Mouse (Mus musculus) CH12.LX (cell line): Measurements from ENCODE around the gene Ly6g5b. TPM values are rescaled to one million over a fixed set of nuclear protein-coding genes. Genes with fewer than 3 reads are reported as not detected.

Experiments used
- DNase-seq: peaks from one replicate; pipeline ENCODE4 v3.0.0-alpha.2; 2013; ENCODE audit errors: extremely low read depth
- H3K27ac ChIP-seq: 2 replicates; pipeline ENCODE4 v1.5.1; 2012; ENCODE audit warnings: low read depth, mild to moderate bottlenecking, control low read depth, moderate library complexity; ENCODE audit not compliant: insufficient read depth
- H3K27me3 ChIP-seq: replicated peaks from 2 replicates; pipeline ENCODE3; 2012; ENCODE audit warnings: inconsistent platforms
- H3K36me3 ChIP-seq, 2 experiments: replicated peaks in 1 of 2; 2 replicates each; pipeline versions ENCODE3 to v1.6.1; 2012; ENCODE audit warnings: inconsistent platforms in 1 of 2, low read length in 1 of 2, mild to moderate bottlenecking in 1 of 2, mixed read lengths in 1 of 2, moderate library complexity in 1 of 2; ENCODE audit not compliant: control insufficient read depth in 1 of 2, insufficient read depth in 1 of 2
- H3K4me1 ChIP-seq, 2 experiments: 2 replicates each; pipeline ENCODE4 v1.6.1; 2012; ENCODE audit warnings: inconsistent platforms in 1 of 2, moderate library complexity in 1 of 2; ENCODE audit not compliant: insufficient read depth in 2 of 2, control insufficient read depth in 1 of 2
- H3K4me2 ChIP-seq: 2 replicates; pipeline ENCODE4 v1.6.1; 2012; ENCODE audit warnings: low read depth, mild to moderate bottlenecking, control low read depth; ENCODE audit not compliant: poor library complexity, insufficient read depth, severe bottlenecking
- H3K4me3 ChIP-seq, 3 experiments: fragments of 150-350 bp in 1 of 3; sonication (generic) in 1 of 3; replicated peaks in 1 of 3; 2 replicates each; pipeline versions ENCODE3 to v1.5.1; 2011 to 2012; ENCODE audit warnings: low read depth in 2 of 3, low read length in 2 of 3, mild to moderate bottlenecking in 2 of 3, moderate library complexity in 2 of 3, control low read depth in 1 of 3, improper control_type of control experiment in 1 of 3, inconsistent platforms in 1 of 3, mixed read lengths in 1 of 3; ENCODE audit not compliant: poor library complexity in 1 of 3
- H3K79me2 ChIP-seq: replicated peaks from 2 replicates; pipeline ENCODE4 v1.6.1; 2012; ENCODE audit warnings: mild to moderate bottlenecking, moderate library complexity; ENCODE audit not compliant: control insufficient read depth, poor library complexity, insufficient read depth, severe bottlenecking; ENCODE audit errors: extremely low read depth
- H3K9ac ChIP-seq: 2 replicates; pipeline ENCODE4 v1.6.1; 2012; ENCODE audit warnings: low read depth, mild to moderate bottlenecking, control low read depth, moderate library complexity; ENCODE audit not compliant: insufficient read depth
- H3K9me3 ChIP-seq: replicated peaks from 2 replicates; pipeline ENCODE3; 2012; ENCODE audit warnings: low read length, inconsistent platforms, mixed read lengths
- BHLHE40 ChIP-seq: IDR thresholded peaks from 2 replicates; pipeline ENCODE4 v1.6.1; 2011; ENCODE audit warnings: mild to moderate bottlenecking, low read depth, low read length, improper control_type of control experiment
- CHD1 ChIP-seq: IDR thresholded peaks from 2 replicates; pipeline ENCODE4 v1.6.1; 2012; ENCODE audit warnings: low read depth, low read length, improper control_type of control experiment, inconsistent platforms
- CTCF ChIP-seq, 2 experiments: IDR thresholded peaks in 1 of 2; conservative IDR thresholded peaks in 1 of 2; 2 replicates each; pipeline ENCODE4 v1.5.1; 2011 to 2012; ENCODE audit warnings: low read depth in 2 of 2, low read length in 2 of 2, improper control_type of control experiment in 1 of 2, inconsistent platforms in 1 of 2, mild to moderate bottlenecking in 1 of 2, moderate library complexity in 1 of 2
- ELF1 ChIP-seq: IDR thresholded peaks from 2 replicates; pipeline ENCODE4 v1.6.1; 2014; ENCODE audit warnings: low read depth, mild to moderate bottlenecking, inconsistent platforms, low read length, improper control_type of control experiment
- MAFK ChIP-seq: IDR thresholded peaks from 2 replicates; pipeline ENCODE4 v1.6.1; 2011; ENCODE audit warnings: low read length, improper control_type of control experiment; ENCODE audit not compliant: insufficient replicate concordance
- MAX ChIP-seq: IDR thresholded peaks from 2 replicates; pipeline ENCODE4 v1.6.1; 2011; ENCODE audit warnings: low read length, improper control_type of control experiment
- MYC ChIP-seq: IDR thresholded peaks from 2 replicates; pipeline ENCODE4 v1.6.1; 2011; ENCODE audit warnings: low read depth, mild to moderate bottlenecking, improper control_type of control experiment, low read length
- POLR2A ChIP-seq: IDR thresholded peaks from 2 replicates; pipeline ENCODE4 v1.6.1; 2011; ENCODE audit warnings: low read depth, mild to moderate bottlenecking, improper control_type of control experiment, low read length
- POLR2AphosphoS2 ChIP-seq: IDR thresholded peaks from 2 replicates; pipeline ENCODE4 v1.6.1; 2011; ENCODE audit warnings: low read depth, low read length, improper control_type of control experiment
- RCOR1 ChIP-seq: conservative IDR thresholded peaks from 2 replicates; pipeline ENCODE4 v1.6.1; 2012; ENCODE audit warnings: low read depth, mild to moderate bottlenecking, inconsistent platforms, low read length, improper control_type of control experiment
- SMC3 ChIP-seq: IDR thresholded peaks from 2 replicates; pipeline ENCODE4 v1.6.1; 2011; ENCODE audit warnings: low read depth, low read length, improper control_type of control experiment
- TBP ChIP-seq: conservative IDR thresholded peaks from 2 replicates; pipeline ENCODE4 v1.6.1; 2011; ENCODE audit warnings: low read depth, low read length, improper control_type of control experiment
- TCF12 ChIP-seq: IDR thresholded peaks from 2 replicates; pipeline ENCODE4 v1.6.1; 2014; ENCODE audit warnings: low read depth, mild to moderate bottlenecking, inconsistent platforms, low read length, improper control_type of control experiment
- ZC3H11A ChIP-seq: IDR thresholded peaks from 2 replicates; pipeline ENCODE4 v1.6.1; 2012; ENCODE audit warnings: low read depth, mild to moderate bottlenecking, inconsistent platforms, low read length, improper control_type of control experiment
- ZKSCAN1 ChIP-seq: IDR thresholded peaks from 2 replicates; pipeline ENCODE4 v1.6.1; 2012; ENCODE audit warnings: low read depth, inconsistent platforms, low read length, improper control_type of control experiment, borderline replicate concordance
- ZMIZ1 ChIP-seq: IDR thresholded peaks from 2 replicates; pipeline ENCODE4 v1.6.1; 2012; ENCODE audit warnings: low read depth, mild to moderate bottlenecking, inconsistent platforms, low read length, improper control_type of control experiment
- ZNF384 ChIP-seq: IDR thresholded peaks from 2 replicates; pipeline ENCODE4 v1.6.1; 2012; ENCODE audit warnings: low read depth, low read length, improper control_type of control experiment, inconsistent platforms
- dilution Hi-C: fragments of 300-500 bp; cut with MboI; formaldehyde crosslinking; loops from 2 replicates; pipeline ENCODE4 v1.14.3; 2020; ENCODE audit warnings: low sequenced_read_pairs; ENCODE audit not compliant: extremely low pct_unique_long_range_greater_than_20kb, extremely low pct_ligation_motif_present
- in situ Hi-C: fragments of 300-500 bp; cut with MboI; formaldehyde crosslinking; loops from 3 replicates; pipeline ENCODE4 v1.14.3; 2019; ENCODE audit warnings: low sequenced_read_pairs, low pct_ligation_motif_present, low pct_unique_long_range_greater_than_20kb, mixed read lengths
- polyA plus RNA-seq: library from polyadenylated mRNA; unstranded; fragments of >175 nt; gene quantifications from 2 replicates; pipeline ENCODE4 v1.2.1, GENCODE M21; 2012; ENCODE audit warnings: low read depth; ENCODE audit not compliant: insufficient read length
- total RNA-seq, 2 experiments: library from RNA; depleted of rRNA; stranded (reverse); fragments of 300-350 nt in 1 of 2; fragments of >200 nt in 1 of 2; gene quantifications; 2 replicates each; pipeline ENCODE4 v1.2.3; 2012 to 2014

Gene Ly6g5b
- total and polyA plus RNA-seq, 3 experiments: 0.30 to 1.1 (median 0.91) TPM

GRCm38 (mm10) chr17:35162121-35162520 lies 46.9 kb upstream of the Ly6g5b start:
- in situ Hi-C loops (no loop called here), dilution Hi-C loops (no loop called here)
- H3K27me3 ChIP-seq: no peaks in the 10 kb centered on the region
- H3K4me3 ChIP-seq: peak overlapping the region in 2 of 3 experiments; percentile 88 to 97
- peaks cover 49 to 60% of the 10 kb centered on the region in 2 experiments for H3K36me3 ChIP-seq
- peaks cover 6 to 35% of the 10 kb centered on the region in 2 experiments for H3K4me1 ChIP-seq
- H3K27ac ChIP-seq: no peak overlapping the region
- H3K9ac ChIP-seq: peak overlapping the region; percentile 95; the same call in 1 of the 2 replicates
- DNase-seq: no peak
- H3K9me3 ChIP-seq: no peaks in the 10 kb centered on the region
- peaks cover 68% of the 10 kb centered on the region for H3K79me2 ChIP-seq
- H3K4me2 ChIP-seq: peak overlapping the region; percentile 76; the same call in 1 of the 2 replicates
- TF ChIP-seq MAFK (no peak), RCOR1 (no peak), SMC3 (no peak), MAX (no peak), ZKSCAN1 (no peak), CHD1 (no peak), ZNF384 (no peak), BHLHE40 (no peak), POLR2A (no peak), TCF12 (no peak), CTCF (conservative IDR thresholded peaks at IDR 0.05 in 1 of 2, IDR thresholded peaks at IDR 0.05 in 1 of 2; ENCODE audit: low read depth in 2 of 2, low read length in 2 of 2) (no peak), MYC (no peak), TBP (no peak), ZC3H11A (no peak), ELF1 (no peak)

DNA sequence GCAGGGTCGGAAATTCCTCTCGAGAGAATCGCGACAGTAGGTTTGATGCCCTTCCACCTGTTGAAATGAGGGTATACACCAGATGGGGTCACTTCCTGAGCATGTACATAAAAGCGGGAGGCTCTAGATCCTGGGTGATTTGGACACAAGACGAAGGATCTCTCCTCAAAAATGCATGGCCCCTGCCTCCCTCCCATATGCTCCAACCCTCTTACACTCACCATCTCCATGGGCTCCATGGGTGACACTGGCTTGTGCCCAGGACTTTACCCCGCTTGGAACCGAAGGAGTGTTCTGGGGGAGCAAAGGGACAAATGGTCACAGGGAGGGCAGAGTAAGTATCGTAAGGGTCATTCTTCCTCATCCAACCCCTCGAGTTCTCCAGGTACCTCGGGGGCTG lies 46.2 kb upstream of the Ly6g5b start:
- H3K4me1 ChIP-seq: peaks cover 4 to 33% of the 10 kb centered on the region in 2 experiments

More for the DNA sequence above, 46.2 kb upstream of the Ly6g5b start:
- Histone ChIP-seq H3K4me2 (no peak overlapping the region), H3K27ac (no peak overlapping the region), H3K4me3 (no peak overlapping the region), H3K79me2 (peaks cover 66% of the 10 kb centered on the region), H3K9ac (no peak overlapping the region), H3K27me3 (no peaks in the 10 kb centered on the region), H3K9me3 (no peaks in the 10 kb centered on the region), H3K36me3 (peaks cover 56 to 66% of the 10 kb centered on the region in 2 experiments)
- TF ChIP-seq POLR2AphosphoS2: no peak
- no peak for TF ChIP-seq ZMIZ1
- TF ChIP-seq ZKSCAN1: no peak
- TF ChIP-seq RCOR1: no peak
- TF ChIP-seq TCF12: no peak
- in situ Hi-C loops (no loop called here), dilution Hi-C loops (no loop called here)
- DNase-seq: no peak
